Mouse (Mus musculus): ENCODE data around the gene Gm47959. TPM values are rescaled to one million over a fixed set of nuclear protein-coding genes. Genes with fewer than 3 reads are reported as not detected.

Gm47959 gene
- polyA plus RNA-seq, 1 experiment = not detected

DNA sequence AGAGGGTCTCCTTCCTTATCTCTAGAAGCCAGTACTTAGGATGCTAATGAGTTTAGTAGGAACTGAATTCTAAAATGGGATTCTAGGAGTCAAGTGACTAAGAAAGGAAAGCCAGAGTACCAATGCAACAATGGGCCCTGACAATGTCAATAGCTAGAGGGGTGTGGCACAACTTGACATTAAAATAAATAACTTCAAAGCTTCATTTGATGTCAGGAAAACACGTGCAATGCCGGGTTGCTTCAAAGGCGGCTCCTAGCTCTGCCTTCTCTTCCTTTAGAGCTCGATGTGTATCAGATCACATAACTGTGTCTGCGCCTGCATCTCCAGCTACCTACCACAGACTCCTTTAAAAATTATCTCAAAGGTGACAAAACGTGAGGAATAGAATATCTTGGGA, 26.4 kb upstream of the Gm47959 start:
- no peak overlapping the region for H3K27ac ChIP-seq (ENCODE audit: insufficient read depth, low read length)
- H3K4me1 ChIP-seq (ENCODE audit: control insufficient read depth, insufficient read depth, low read length) = no peaks in the 10 kb centered on the region
- H3K9ac ChIP-seq (ENCODE audit: low read depth, poor library complexity, severe bottlenecking) = no peak overlapping the region
- H3K36me3 ChIP-seq (ENCODE audit: control insufficient read depth, insufficient read depth, low read length, poor library complexity, severe bottlenecking) = no peaks in the 10 kb centered on the region
- no peaks in the 10 kb centered on the region for H3K27me3 ChIP-seq (ENCODE audit: control insufficient read depth, insufficient read depth, low read length, poor library complexity, severe bottlenecking)
- no peak overlapping the region for H3K4me3 ChIP-seq (ENCODE audit: low read depth, low read length)
- TF ChIP-seq POLR2A (IDR thresholded peaks at IDR 0.05; ENCODE audit: insufficient read depth, low read length) = no peak
- TF ChIP-seq CTCF (IDR thresholded peaks at IDR 0.05; ENCODE audit: low read depth, low read length) = no peak
- TF ChIP-seq EP300 (IDR thresholded peaks at IDR 0.05; ENCODE audit: insufficient read depth, low read depth, low read length) = no peak
- H3K9me3 ChIP-seq (replicated peaks; ENCODE audit: control insufficient read depth, insufficient read depth, low read length, poor library complexity, severe bottlenecking) = no peaks in the 10 kb centered on the region

DNA sequence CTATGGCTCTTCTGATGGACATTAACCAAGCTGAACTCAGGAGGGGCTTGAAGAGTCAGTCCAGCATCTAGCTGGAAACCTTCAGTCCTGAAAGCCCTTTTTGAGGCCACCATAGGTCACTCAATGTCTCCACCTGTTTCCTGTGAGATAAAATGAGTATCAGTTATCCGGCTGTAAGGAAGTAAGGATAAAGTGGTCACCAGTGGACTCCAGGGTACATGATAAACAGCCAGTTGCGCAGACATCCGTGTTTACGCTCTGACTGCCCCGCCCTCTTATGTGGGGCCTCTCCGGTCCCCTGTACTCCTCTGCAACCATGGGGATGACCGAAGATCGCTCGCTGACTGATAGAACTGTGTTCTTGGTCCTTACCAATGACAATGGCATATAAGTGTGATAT, 26.0 kb upstream of the Gm47959 start:
- no peak for TF ChIP-seq CTCF (IDR thresholded peaks at IDR 0.05; ENCODE audit: low read depth, low read length)
- no peak for TF ChIP-seq POLR2A (IDR thresholded peaks at IDR 0.05; ENCODE audit: insufficient read depth, low read length)
- no peaks in the 10 kb centered on the region for H3K4me1 ChIP-seq (ENCODE audit: control insufficient read depth, insufficient read depth, low read length)
- no peaks in the 10 kb centered on the region for H3K9me3 ChIP-seq (replicated peaks; ENCODE audit: control insufficient read depth, insufficient read depth, low read length, poor library complexity, severe bottlenecking)
- no peak overlapping the region for H3K27ac ChIP-seq (ENCODE audit: insufficient read depth, low read length)
- no peaks in the 10 kb centered on the region for H3K36me3 ChIP-seq (ENCODE audit: control insufficient read depth, insufficient read depth, low read length, poor library complexity, severe bottlenecking)
- H3K9ac ChIP-seq (ENCODE audit: low read depth, poor library complexity, severe bottlenecking) = no peak overlapping the region
- no peak overlapping the region for H3K4me3 ChIP-seq (ENCODE audit: low read depth, low read length)
- H3K27me3 ChIP-seq (ENCODE audit: control insufficient read depth, insufficient read depth, low read length, poor library complexity, severe bottlenecking) = no peaks in the 10 kb centered on the region

DNA sequence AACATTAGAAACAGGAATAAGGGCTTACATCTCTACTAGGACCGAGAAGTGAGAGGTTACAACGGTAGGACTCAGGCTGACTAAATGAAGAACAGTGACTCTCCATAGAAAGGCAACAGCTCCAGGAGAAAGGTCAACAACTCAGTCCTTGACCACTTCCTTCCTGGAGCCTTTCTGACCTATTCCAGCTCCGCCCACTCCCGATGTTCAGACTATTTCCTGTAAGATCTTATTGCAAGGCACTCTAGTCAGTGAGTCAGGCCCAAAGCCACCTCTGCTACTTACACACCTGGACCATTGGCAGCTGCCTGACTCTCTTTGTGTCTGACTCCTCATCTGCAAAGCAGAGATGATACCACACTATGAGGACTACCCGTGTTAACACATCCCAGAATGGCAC, 24.6 kb upstream of the Gm47959 start:
- TF ChIP-seq POLR2A (IDR thresholded peaks at IDR 0.05; ENCODE audit: insufficient read depth, low read length) = no peak
- no peak for TF ChIP-seq CTCF (IDR thresholded peaks at IDR 0.05; ENCODE audit: low read depth, low read length)
- no peak for TF ChIP-seq EP300 (IDR thresholded peaks at IDR 0.05; ENCODE audit: insufficient read depth, low read depth, low read length)
- H3K9ac ChIP-seq (ENCODE audit: low read depth, poor library complexity, severe bottlenecking) = no peak overlapping the region
- no peaks in the 10 kb centered on the region for H3K9me3 ChIP-seq (replicated peaks; ENCODE audit: control insufficient read depth, insufficient read depth, low read length, poor library complexity, severe bottlenecking)
- no peaks in the 10 kb centered on the region for H3K36me3 ChIP-seq (ENCODE audit: control insufficient read depth, insufficient read depth, low read length, poor library complexity, severe bottlenecking)
- H3K4me3 ChIP-seq (ENCODE audit: low read depth, low read length) = no peak overlapping the region
- H3K4me1 ChIP-seq (ENCODE audit: control insufficient read depth, insufficient read depth, low read length) = no peaks in the 10 kb centered on the region
- H3K27ac ChIP-seq (ENCODE audit: insufficient read depth, low read length) = no peak overlapping the region
- no peaks in the 10 kb centered on the region for H3K27me3 ChIP-seq (ENCODE audit: control insufficient read depth, insufficient read depth, low read length, poor library complexity, severe bottlenecking)

DNA sequence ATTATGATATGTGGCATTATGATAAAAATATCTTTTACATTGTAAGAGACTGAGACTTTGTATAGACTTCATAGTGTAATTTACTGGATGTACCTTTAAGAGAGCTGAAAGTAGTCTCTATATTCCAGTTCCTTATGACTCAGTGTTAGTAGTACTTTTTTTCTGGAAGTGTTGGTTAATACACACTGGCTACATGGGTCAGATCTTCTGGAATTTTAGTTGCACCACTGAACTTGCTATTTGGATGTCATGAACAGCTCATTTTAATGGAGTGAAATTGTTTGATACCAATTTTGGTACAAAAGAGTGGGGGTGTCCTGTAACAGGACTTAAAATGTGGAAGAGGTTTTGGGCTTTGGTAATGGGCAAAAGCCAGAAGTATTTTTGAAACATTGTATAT, 22.5 kb upstream of the Gm47959 start:
- Histone ChIP-seq H3K9me3 (replicated peaks; ENCODE audit: control insufficient read depth, insufficient read depth, low read length, poor library complexity, severe bottlenecking) (no peaks in the 10 kb centered on the region), H3K27ac (ENCODE audit: insufficient read depth, low read length) (no peak overlapping the region), H3K36me3 (ENCODE audit: control insufficient read depth, insufficient read depth, low read length, poor library complexity, severe bottlenecking) (no peaks in the 10 kb centered on the region), H3K9ac (ENCODE audit: low read depth, poor library complexity, severe bottlenecking) (no peak overlapping the region), H3K27me3 (ENCODE audit: control insufficient read depth, insufficient read depth, low read length, poor library complexity, severe bottlenecking) (no peaks in the 10 kb centered on the region), H3K4me1 (ENCODE audit: control insufficient read depth, insufficient read depth, low read length) (no peaks in the 10 kb centered on the region), H3K4me3 (ENCODE audit: low read depth, low read length) (no peak overlapping the region)
- no peak for TF ChIP-seq CTCF (IDR thresholded peaks at IDR 0.05; ENCODE audit: low read depth, low read length)
- TF ChIP-seq EP300 (IDR thresholded peaks at IDR 0.05; ENCODE audit: insufficient read depth, low read depth, low read length) = no peak
- TF ChIP-seq POLR2A (IDR thresholded peaks at IDR 0.05; ENCODE audit: insufficient read depth, low read length) = no peak

DNA sequence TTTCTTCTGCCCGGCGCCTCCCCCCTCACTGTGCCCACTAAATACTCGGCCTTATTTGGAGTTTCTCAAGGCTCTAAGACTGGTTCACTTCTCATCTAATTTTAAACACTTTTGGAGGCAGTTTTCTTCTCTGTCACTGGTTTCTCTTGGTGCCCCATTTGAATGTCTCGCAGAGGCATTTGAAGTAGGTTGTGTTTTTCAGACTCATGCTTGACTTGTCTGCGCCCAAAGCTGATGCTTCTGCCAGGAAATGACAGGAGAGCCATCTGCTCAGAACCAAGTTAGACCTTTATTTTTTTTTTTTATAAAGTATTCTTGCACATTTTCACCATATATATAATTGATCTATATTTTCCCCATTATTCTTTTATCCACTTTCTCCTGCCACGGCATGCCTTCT, 13.6 kb upstream of the Gm47959 start:
- no peaks in the 10 kb centered on the region for H3K4me1 ChIP-seq (ENCODE audit: control insufficient read depth, insufficient read depth, low read length)
- peaks cover 5% of the 10 kb centered on the region; the same call in 1 of the 2 replicates for H3K9me3 ChIP-seq (replicated peaks; ENCODE audit: control insufficient read depth, insufficient read depth, low read length, poor library complexity, severe bottlenecking)
- no peak overlapping the region for H3K27ac ChIP-seq (ENCODE audit: insufficient read depth, low read length)
- H3K27me3 ChIP-seq (ENCODE audit: control insufficient read depth, insufficient read depth, low read length, poor library complexity, severe bottlenecking) = no peaks in the 10 kb centered on the region
- H3K4me3 ChIP-seq (ENCODE audit: low read depth, low read length) = no peak overlapping the region
- H3K36me3 ChIP-seq (ENCODE audit: control insufficient read depth, insufficient read depth, low read length, poor library complexity, severe bottlenecking) = no peaks in the 10 kb centered on the region
- TF ChIP-seq EP300 (IDR thresholded peaks at IDR 0.05; ENCODE audit: insufficient read depth, low read depth, low read length) (no peak), POLR2A (IDR thresholded peaks at IDR 0.05; ENCODE audit: insufficient read depth, low read length) (no peak)
- H3K9ac ChIP-seq (ENCODE audit: low read depth, poor library complexity, severe bottlenecking) = no peak overlapping the region

DNA sequence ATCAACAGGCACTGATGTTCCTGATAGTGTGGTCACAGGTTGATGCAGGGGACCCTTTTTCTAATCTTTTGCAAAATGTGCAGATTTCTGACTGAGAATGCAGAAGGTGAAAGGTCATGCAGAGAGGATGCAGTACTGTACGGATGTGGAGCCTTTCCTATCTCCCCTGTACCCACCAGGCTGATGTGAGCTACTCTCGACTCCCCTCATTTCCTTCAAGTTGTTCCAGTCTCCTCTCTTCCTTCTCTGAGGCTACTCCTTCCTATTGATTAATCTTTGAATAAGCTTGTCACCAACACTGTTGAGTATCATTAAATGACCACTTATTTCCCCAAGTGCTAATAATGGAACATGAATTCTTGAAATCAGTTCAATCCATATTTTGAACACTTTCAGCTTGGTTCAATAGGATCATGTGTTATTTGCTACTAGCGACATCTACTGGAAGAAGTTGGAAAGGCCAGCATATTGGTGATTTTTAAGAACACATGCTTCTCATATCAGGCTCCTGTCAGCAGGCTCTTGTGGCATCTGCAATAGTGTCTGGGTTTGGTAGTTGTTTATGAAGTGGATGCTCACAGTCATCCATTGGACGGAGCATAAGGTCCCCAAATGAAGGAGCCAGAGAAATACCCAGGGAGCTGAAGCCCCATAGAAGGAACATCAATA, 12.7 kb upstream of the Gm47959 start:
- Histone ChIP-seq H3K4me3 (ENCODE audit: low read depth, low read length) (no peak overlapping the region), H3K36me3 (ENCODE audit: control insufficient read depth, insufficient read depth, low read length, poor library complexity, severe bottlenecking) (no peaks in the 10 kb centered on the region), H3K27me3 (ENCODE audit: control insufficient read depth, insufficient read depth, low read length, poor library complexity, severe bottlenecking) (no peaks in the 10 kb centered on the region), H3K9me3 (replicated peaks; ENCODE audit: control insufficient read depth, insufficient read depth, low read length, poor library complexity, severe bottlenecking) (peaks cover 5% of the 10 kb centered on the region; the same call in 1 of the 2 replicates), H3K27ac (ENCODE audit: insufficient read depth, low read length) (no peak overlapping the region), H3K4me1 (ENCODE audit: control insufficient read depth, insufficient read depth, low read length) (no peaks in the 10 kb centered on the region), H3K9ac (ENCODE audit: low read depth, poor library complexity, severe bottlenecking) (no peak overlapping the region)
- no peak for TF ChIP-seq EP300 (IDR thresholded peaks at IDR 0.05; ENCODE audit: insufficient read depth, low read depth, low read length)
- TF ChIP-seq POLR2A (IDR thresholded peaks at IDR 0.05; ENCODE audit: insufficient read depth, low read length) = no peak
- TF ChIP-seq CTCF (IDR thresholded peaks at IDR 0.05; ENCODE audit: low read depth, low read length) = no peak

Measured in ES-Bruce4 (cell line).